Mouse (Mus musculus) MEL (cell line): Measurements from ENCODE around the gene Klrb1b. TPM values are rescaled to one million over a fixed set of nuclear protein-coding genes. Genes with fewer than 3 reads are reported as not detected.

ENCODE experiments used
- DNase-seq: peaks from one replicate; pipeline ENCODE4 v3.0.0; 2011; ENCODE audit warnings: low read depth, low spot score
- H3K27ac ChIP-seq: 2 replicates; pipeline ENCODE4 v1.5.1; 2012; ENCODE audit warnings: low read depth, mild to moderate bottlenecking, control low read depth, low read length, moderate library complexity; ENCODE audit not compliant: control insufficient read depth
- H3K27me3 ChIP-seq, 2 experiments: fragments of 150-350 bp in 1 of 2; sonication (generic) in 1 of 2; 2 replicates each; pipeline ENCODE4 v1.6.1; 2012; ENCODE audit warnings: low read length in 2 of 2, mild to moderate bottlenecking in 2 of 2, improper control_type of control experiment in 1 of 2, moderate library complexity in 1 of 2; ENCODE audit not compliant: insufficient read depth in 2 of 2, control insufficient read depth in 1 of 2
- H3K36me3 ChIP-seq, 2 experiments: 2 replicates each; pipeline ENCODE4 v1.6.1; 2012 to 2014; ENCODE audit warnings: low read length in 2 of 2, improper control_type of control experiment in 1 of 2, inconsistent platforms in 1 of 2, mild to moderate bottlenecking in 1 of 2; ENCODE audit not compliant: insufficient read depth in 2 of 2, control insufficient read depth in 1 of 2
- H3K4me1 ChIP-seq, 2 experiments: fragments of 150-350 bp in 1 of 2; sonication (generic) in 1 of 2; 2 replicates each; pipeline ENCODE4 v1.6.1; 2012; ENCODE audit warnings: low read length in 2 of 2, improper control_type of control experiment in 1 of 2, mild to moderate bottlenecking in 1 of 2; ENCODE audit not compliant: insufficient read depth in 2 of 2, control insufficient read depth in 1 of 2
- H3K4me3 ChIP-seq, 2 experiments: fragments of 150-350 bp in 1 of 2; sonication (generic) in 1 of 2; 2 replicates each; pipeline ENCODE4 v1.5.1; 2012; ENCODE audit warnings: low read depth in 2 of 2, low read length in 2 of 2, mild to moderate bottlenecking in 2 of 2, moderate library complexity in 2 of 2, control low read depth in 1 of 2, improper control_type of control experiment in 1 of 2; ENCODE audit not compliant: control insufficient read depth in 1 of 2, insufficient read depth in 1 of 2
- H3K79me2 ChIP-seq: 2 replicates; pipeline ENCODE4 v1.6.1; 2012; ENCODE audit warnings: mild to moderate bottlenecking, low read length, moderate library complexity; ENCODE audit not compliant: control insufficient read depth, poor library complexity, insufficient read depth
- H3K9ac ChIP-seq: 2 replicates; pipeline ENCODE4 v1.6.1; 2012; ENCODE audit warnings: low read depth, mild to moderate bottlenecking, control low read depth, low read length, moderate library complexity; ENCODE audit not compliant: control insufficient read depth, poor library complexity, severe bottlenecking
- H3K9me3 ChIP-seq: fragments of 150-350 bp; sonication (generic); replicated peaks from 2 replicates; pipeline ENCODE4 v1.6.1; 2012; ENCODE audit warnings: mild to moderate bottlenecking, low read length, improper control_type of control experiment, moderate library complexity; ENCODE audit not compliant: insufficient read depth
- BHLHE40 ChIP-seq: IDR thresholded peaks from 2 replicates; pipeline ENCODE4 v1.6.1; 2012; ENCODE audit warnings: low read depth, mild to moderate bottlenecking, inconsistent platforms, low read length, improper control_type of control experiment, borderline replicate concordance
- CHD1 ChIP-seq: IDR thresholded peaks from 2 replicates; pipeline ENCODE4 v1.6.1; 2012; ENCODE audit warnings: low read depth, mild to moderate bottlenecking, inconsistent platforms, low read length, improper control_type of control experiment
- CHD2 ChIP-seq: IDR thresholded peaks from 2 replicates; pipeline ENCODE4 v1.6.1; 2011; ENCODE audit warnings: low read length, improper control_type of control experiment
- CTCF ChIP-seq, 3 experiments: IDR thresholded peaks in 2 of 3; conservative IDR thresholded peaks in 1 of 3; 2 replicates each; pipeline ENCODE4 v1.5.1; 2011 to 2012; ENCODE audit warnings: low read length in 3 of 3, low read depth in 2 of 3, mild to moderate bottlenecking in 2 of 3, improper control_type of control experiment in 1 of 3, inconsistent platforms in 1 of 3, mixed read lengths in 1 of 3, moderate library complexity in 1 of 3; ENCODE audit not compliant: control insufficient read depth in 1 of 3, insufficient read depth in 1 of 3, poor library complexity in 1 of 3, severe bottlenecking in 1 of 3
- E2F4 ChIP-seq: IDR thresholded peaks from 2 replicates; pipeline ENCODE4 v1.6.1; 2011; ENCODE audit warnings: low read depth, low read length, improper control_type of control experiment, borderline replicate concordance
- EP300 ChIP-seq, 2 experiments: IDR thresholded peaks; 2 replicates each; pipeline ENCODE4 v1.6.1; 2011; ENCODE audit warnings: improper control_type of control experiment in 2 of 2, low read length in 2 of 2, low read depth in 1 of 2, mild to moderate bottlenecking in 1 of 2
- ETS1 ChIP-seq: IDR thresholded peaks from 2 replicates; pipeline ENCODE4 v1.6.1; 2012; ENCODE audit warnings: low read depth, mild to moderate bottlenecking, inconsistent platforms, low read length, improper control_type of control experiment, moderate library complexity
- GATA1 ChIP-seq: IDR thresholded peaks from 2 replicates; pipeline ENCODE4 v1.6.1; 2011; ENCODE audit warnings: low read depth, low read length, improper control_type of control experiment
- HCFC1 ChIP-seq: IDR thresholded peaks from 2 replicates; pipeline ENCODE4 v1.6.1; 2012; ENCODE audit warnings: low read depth, mild to moderate bottlenecking, inconsistent platforms, low read length, improper control_type of control experiment, moderate library complexity
- JUND ChIP-seq: IDR thresholded peaks from 2 replicates; pipeline ENCODE4 v1.6.1; 2011; ENCODE audit warnings: low read depth, mild to moderate bottlenecking, improper control_type of control experiment, low read length
- KAT2A ChIP-seq: conservative IDR thresholded peaks from 2 replicates; pipeline ENCODE4 v1.6.1; 2012; ENCODE audit warnings: low read depth, low read length, improper control_type of control experiment, inconsistent platforms
- MAFK ChIP-seq: IDR thresholded peaks from 2 replicates; pipeline ENCODE4 v1.6.1; 2011; ENCODE audit warnings: low read depth, mild to moderate bottlenecking, low read length, improper control_type of control experiment, borderline replicate concordance
- MAX ChIP-seq: IDR thresholded peaks from 2 replicates; pipeline ENCODE4 v1.6.1; 2011; ENCODE audit warnings: low read length, improper control_type of control experiment
- MAZ ChIP-seq: IDR thresholded peaks from 2 replicates; pipeline ENCODE4 v1.6.1; 2012; ENCODE audit warnings: low read depth, mild to moderate bottlenecking, inconsistent platforms, low read length, improper control_type of control experiment
- MEF2A ChIP-seq: IDR thresholded peaks from 2 replicates; pipeline ENCODE4 v1.6.1; 2014; ENCODE audit warnings: low read depth, mild to moderate bottlenecking, inconsistent platforms, low read length, improper control_type of control experiment; ENCODE audit not compliant: poor library complexity, insufficient replicate concordance, severe bottlenecking; ENCODE audit errors: extremely low read depth
- MXI1 ChIP-seq: IDR thresholded peaks from 2 replicates; pipeline ENCODE4 v1.6.1; 2011; ENCODE audit warnings: mild to moderate bottlenecking, low read depth, low read length, improper control_type of control experiment
- MYB ChIP-seq: IDR thresholded peaks from 2 replicates; pipeline ENCODE4 v1.6.1; 2011; ENCODE audit warnings: mild to moderate bottlenecking, low read depth, low read length, improper control_type of control experiment
- MYC ChIP-seq: IDR thresholded peaks from 2 replicates; pipeline ENCODE4 v1.6.1; 2011; ENCODE audit warnings: low read depth, mild to moderate bottlenecking, low read length, improper control_type of control experiment, moderate library complexity
- NELFE ChIP-seq: IDR thresholded peaks from 2 replicates; pipeline ENCODE4 v1.6.1; 2011; ENCODE audit warnings: low read depth, low read length, improper control_type of control experiment
- NRF1 ChIP-seq: IDR thresholded peaks from 2 replicates; pipeline ENCODE4 v1.6.1; 2014; ENCODE audit warnings: low read depth, mild to moderate bottlenecking, inconsistent platforms, low read length, improper control_type of control experiment, moderate library complexity; ENCODE audit not compliant: poor library complexity, insufficient read depth, severe bottlenecking
- POLR2A ChIP-seq, 2 experiments: IDR thresholded peaks; 2 replicates each; pipeline ENCODE4 v1.6.1; 2011 to 2012; ENCODE audit warnings: low read length in 2 of 2, mild to moderate bottlenecking in 2 of 2, control low read depth in 1 of 2, improper control_type of control experiment in 1 of 2, low read depth in 1 of 2, moderate library complexity in 1 of 2; ENCODE audit not compliant: control insufficient read depth in 1 of 2, insufficient read depth in 1 of 2, poor library complexity in 1 of 2
- POLR2AphosphoS2 ChIP-seq: IDR thresholded peaks from 2 replicates; pipeline ENCODE4 v1.6.1; 2011; ENCODE audit warnings: low read length, improper control_type of control experiment
- POLR2AphosphoS5 ChIP-seq: IDR thresholded peaks from 2 replicates; pipeline ENCODE4 v1.6.1; 2012; ENCODE audit warnings: low read depth, borderline replicate concordance, mild to moderate bottlenecking, inconsistent platforms, low read length, moderate library complexity, mixed read lengths
- RAD21 ChIP-seq: IDR thresholded peaks from 2 replicates; pipeline ENCODE4 v1.6.1; 2011; ENCODE audit warnings: mild to moderate bottlenecking, low read depth, low read length, improper control_type of control experiment
- RCOR1 ChIP-seq: IDR thresholded peaks from 2 replicates; pipeline ENCODE4 v1.6.1; 2012; ENCODE audit warnings: low read depth, mild to moderate bottlenecking, inconsistent platforms, low read length, improper control_type of control experiment
- SIN3A ChIP-seq: IDR thresholded peaks from 2 replicates; pipeline ENCODE4 v1.6.1; 2012; ENCODE audit warnings: low read length, improper control_type of control experiment, inconsistent platforms
- SMC3 ChIP-seq: IDR thresholded peaks from 2 replicates; pipeline ENCODE4 v1.6.1; 2011; ENCODE audit warnings: low read depth, low read length, improper control_type of control experiment
- TAL1 ChIP-seq: IDR thresholded peaks from 2 replicates; pipeline ENCODE4 v1.6.1; 2012; ENCODE audit warnings: mild to moderate bottlenecking, inconsistent platforms, low read length, moderate library complexity, mixed read lengths
- TBP ChIP-seq: IDR thresholded peaks from 2 replicates; pipeline ENCODE4 v1.8.0; 2011; ENCODE audit warnings: low read depth, low read length, improper control_type of control experiment
- TCF12 ChIP-seq: IDR thresholded peaks from 2 replicates; pipeline ENCODE4 v1.6.1; 2014; ENCODE audit warnings: low read depth, mild to moderate bottlenecking, inconsistent platforms, low read length, improper control_type of control experiment, moderate library complexity
- UBTF ChIP-seq: IDR thresholded peaks from 2 replicates; pipeline ENCODE4 v1.6.1; 2012; ENCODE audit warnings: low read depth, mild to moderate bottlenecking, inconsistent platforms, low read length, improper control_type of control experiment, moderate library complexity, borderline replicate concordance; ENCODE audit not compliant: insufficient read depth
- USF1 ChIP-seq: IDR thresholded peaks from 2 replicates; pipeline ENCODE4 v1.6.1; 2014; ENCODE audit warnings: low read depth, mild to moderate bottlenecking, inconsistent platforms, low read length, improper control_type of control experiment, moderate library complexity
- USF2 ChIP-seq, 2 experiments: IDR thresholded peaks; 2 replicates each; pipeline ENCODE4 v1.6.1; 2011 to 2012; ENCODE audit warnings: improper control_type of control experiment in 2 of 2, low read length in 2 of 2, borderline replicate concordance in 1 of 2, inconsistent platforms in 1 of 2, low read depth in 1 of 2, mild to moderate bottlenecking in 1 of 2; ENCODE audit not compliant: insufficient read depth in 1 of 2
- ZC3H11A ChIP-seq: IDR thresholded peaks from 2 replicates; pipeline ENCODE4 v1.6.1; 2012; ENCODE audit warnings: low read depth, mild to moderate bottlenecking, inconsistent platforms, low read length, improper control_type of control experiment
- ZKSCAN1 ChIP-seq: IDR thresholded peaks from 2 replicates; pipeline ENCODE4 v1.6.1; 2012; ENCODE audit warnings: low read depth, mild to moderate bottlenecking, inconsistent platforms, low read length, improper control_type of control experiment, moderate library complexity
- ZMIZ1 ChIP-seq: IDR thresholded peaks from 2 replicates; pipeline ENCODE4 v1.6.1; 2012; ENCODE audit warnings: low read depth, mild to moderate bottlenecking, inconsistent platforms, low read length, improper control_type of control experiment, moderate library complexity
- ZNF384 ChIP-seq: IDR thresholded peaks from 2 replicates; pipeline ENCODE4 v1.6.1; 2012; ENCODE audit warnings: low read depth, mild to moderate bottlenecking, inconsistent platforms, low read length, improper control_type of control experiment
- polyA plus RNA-seq, 2 experiments: library from polyadenylated mRNA; stranded (reverse) in 1 of 2; unstranded in 1 of 2; fragments of >175 nt in 1 of 2; fragments of >200 nt in 1 of 2; gene quantifications; 2 replicates each; pipeline versions ENCODE4 v1.2.1 to v1.2.4; 2012; ENCODE audit warnings: low replicate concordance in 2 of 2, low read depth in 1 of 2; ENCODE audit not compliant: insufficient read length in 2 of 2, insufficient read depth in 1 of 2, missing spikeins in 1 of 2
- total RNA-seq: library from RNA; depleted of rRNA; stranded (reverse); fragments of 300-350 nt; gene quantifications from 2 replicates; pipeline ENCODE4 v1.2.3, GENCODE M21; 2012

Klrb1b gene
- total and polyA plus RNA-seq, 3 experiments = not detected

- H3K27ac ChIP-seq = 0 out of 2 replicates have a peak overlapping the region, but pooled peaks have one; percentile 9
- H3K27me3 ChIP-seq = no peaks in the 10 kb centered on the region
- H3K79me2 ChIP-seq = no peaks in the 10 kb centered on the region
- peaks cover 0 to 7% of the 10 kb centered on the region in 2 experiments; a peak in 2 of 4 replicates for H3K36me3 ChIP-seq
- no peaks in the 10 kb centered on the region for H3K9me3 ChIP-seq
- H3K4me3 ChIP-seq = no peak overlapping the region
- DNase-seq = peak; percentile 92
- peaks cover 0 to 5% of the 10 kb centered on the region in 2 experiments; a peak in 2 of 4 replicates for H3K4me1 ChIP-seq
- no peak overlapping the region for H3K9ac ChIP-seq
- no peak for TF ChIP-seq KAT2A
- TF ChIP-seq BHLHE40 = 0 out of 2 replicates have a peak, but pooled peaks have one; percentile 39
- TF ChIP-seq NRF1 = no peak
- no peak for TF ChIP-seq JUND
- TF ChIP-seq NELFE = no peak
- TF ChIP-seq CTCF (IDR thresholded peaks at IDR 0.05 in 2 of 3, conservative IDR thresholded peaks at IDR 0.05 in 1 of 3; ENCODE audit: control insufficient read depth in 1 of 3, insufficient read depth in 1 of 3, low read depth in 2 of 3, low read length in 3 of 3, poor library complexity in 1 of 3, severe bottlenecking in 1 of 3) = no peak
- TF ChIP-seq HCFC1 = 0 out of 2 replicates have a peak, but pooled peaks have one; percentile 39
- TF ChIP-seq SIN3A = peak; percentile 60; the same call in 1 of the 2 replicates
- no peak for TF ChIP-seq UBTF
- TF ChIP-seq CHD1 = no peak
- peak; percentile 52 to 53; a peak in 3 of 4 replicates for TF ChIP-seq EP300 (IDR thresholded peaks at IDR 0.05; ENCODE audit: low read depth in 1 of 2, low read length in 2 of 2)
- TF ChIP-seq RCOR1 = peak; percentile 39; the same call in 1 of the 2 replicates
- TF ChIP-seq TAL1 = no peak
- TF ChIP-seq TCF12 = 0 out of 2 replicates have a peak, but pooled peaks have one; percentile 14
- no peak for TF ChIP-seq MEF2A
- 0 out of 2 replicates have a peak, but pooled peaks have one; percentile 63 for TF ChIP-seq ZNF384
- TF ChIP-seq MAZ = no peak
- TF ChIP-seq ZKSCAN1 = no peak
- TF ChIP-seq RAD21 = peak; percentile 3
- TF ChIP-seq MXI1 = peak; percentile 57; the same call in 1 of the 2 replicates
- no peak for TF ChIP-seq CHD2
- no peak for TF ChIP-seq ZC3H11A
- TF ChIP-seq GATA1 = no peak
- no peak for TF ChIP-seq POLR2AphosphoS5
- no peak for TF ChIP-seq USF2 (IDR thresholded peaks at IDR 0.05; ENCODE audit: borderline replicate concordance in 1 of 2, insufficient read depth in 1 of 2, low read depth in 1 of 2, low read length in 2 of 2)
- peak; percentile 77 for TF ChIP-seq ETS1
- no peak for TF ChIP-seq ZMIZ1
- 0 out of 2 replicates have a peak, but pooled peaks have one; percentile 22 for TF ChIP-seq MYC
- TF ChIP-seq TBP = no peak; the same call in 1 of the 2 replicates
- no peak for TF ChIP-seq MAFK
- TF ChIP-seq E2F4 = no peak
- TF ChIP-seq POLR2AphosphoS2 = no peak
- TF ChIP-seq POLR2A (IDR thresholded peaks at IDR 0.05; ENCODE audit: control insufficient read depth in 1 of 2, insufficient read depth in 1 of 2, low read depth in 1 of 2, low read length in 2 of 2, poor library complexity in 1 of 2) = no peak
- TF ChIP-seq SMC3 = peak; percentile 36
- peak; percentile 86 for TF ChIP-seq MAX
- no peak for TF ChIP-seq USF1
- TF ChIP-seq MYB = no peak
These were observed 30.1 kb upstream of the Klrb1b start for GRCm38 (mm10) chr6:128856250-128856649.
